Mouse (Mus musculus) forebrain, embryonic 15.5 days (tissue): ENCODE measurements around the gene Stk16. TPM values are rescaled to one million over a fixed set of nuclear protein-coding genes. Genes with fewer than 3 reads are reported as not detected.

Experiments used
- ATAC-seq: fragments of 200-750 bp; cut with Nextera tagmentation; replicated peaks from 2 replicates; pipeline ENCODE4 v1.8.0; 2017; ENCODE audit warnings: mild to moderate bottlenecking, moderate TSS enrichment, moderate library complexity
- H3K27ac ChIP-seq: fragments of 300-500 bp; sonication (generic); replicated peaks from 2 replicates; pipeline ENCODE4 v1.5.1; 2015; ENCODE audit warnings: mild to moderate bottlenecking, inconsistent platforms
- H3K27me3 ChIP-seq: fragments of 300-500 bp; sonication (generic); 2 replicates; pipeline ENCODE4 v1.6.1; 2015; ENCODE audit warnings: inconsistent platforms
- H3K36me3 ChIP-seq: fragments of 300-500 bp; sonication (generic); 2 replicates; pipeline ENCODE4 v1.6.1; 2015; ENCODE audit warnings: mild to moderate bottlenecking, inconsistent platforms
- H3K4me1 ChIP-seq: fragments of 300-500 bp; sonication (generic); 2 replicates; pipeline ENCODE4 v1.6.1; 2015; ENCODE audit warnings: inconsistent platforms
- H3K4me2 ChIP-seq: fragments of 300-500 bp; sonication (generic); replicated peaks from 2 replicates; pipeline ENCODE4 v1.6.1; 2015; ENCODE audit warnings: mild to moderate bottlenecking, inconsistent platforms
- H3K4me3 ChIP-seq: fragments of 300-500 bp; sonication (generic); 2 replicates; pipeline ENCODE4 v1.5.1; 2015; ENCODE audit warnings: mild to moderate bottlenecking, inconsistent platforms
- H3K9ac ChIP-seq: fragments of 300-500 bp; sonication (generic); replicated peaks from 2 replicates; pipeline ENCODE4 v1.6.1; 2015; ENCODE audit warnings: mild to moderate bottlenecking, inconsistent platforms
- H3K9me3 ChIP-seq: fragments of 300-500 bp; sonication (generic); 2 replicates; pipeline ENCODE4 v1.6.1; 2016; ENCODE audit warnings: inconsistent platforms
- WGBS: fragments of 180-500 bp; shearing (Covaris S2); methylation state at CpG from one replicate; pipeline ENCODE4 v1.1.7; 2015; ENCODE audit warnings: mixed read lengths; 5-methylcytosine and 5-hydroxymethylcytosine counted together
- microRNA-seq: library from miRNA; unstranded; fragments of <30 nt; microRNA quantifications from one replicate; pipeline ENCODE4, GENCODE M21; 2016
- polyA plus RNA-seq: library from polyadenylated mRNA; unstranded; fragments of >200 nt; fragmentation: Nextera tagmentation; extraction: Ambion mirVana; gene quantifications from 2 replicates; pipeline ENCODE4 v1.2.1, GENCODE M21; 2015

The Stk16 gene
- polyA plus RNA-seq, 1 experiment from 2014 or later: 145 TPM

DNA sequence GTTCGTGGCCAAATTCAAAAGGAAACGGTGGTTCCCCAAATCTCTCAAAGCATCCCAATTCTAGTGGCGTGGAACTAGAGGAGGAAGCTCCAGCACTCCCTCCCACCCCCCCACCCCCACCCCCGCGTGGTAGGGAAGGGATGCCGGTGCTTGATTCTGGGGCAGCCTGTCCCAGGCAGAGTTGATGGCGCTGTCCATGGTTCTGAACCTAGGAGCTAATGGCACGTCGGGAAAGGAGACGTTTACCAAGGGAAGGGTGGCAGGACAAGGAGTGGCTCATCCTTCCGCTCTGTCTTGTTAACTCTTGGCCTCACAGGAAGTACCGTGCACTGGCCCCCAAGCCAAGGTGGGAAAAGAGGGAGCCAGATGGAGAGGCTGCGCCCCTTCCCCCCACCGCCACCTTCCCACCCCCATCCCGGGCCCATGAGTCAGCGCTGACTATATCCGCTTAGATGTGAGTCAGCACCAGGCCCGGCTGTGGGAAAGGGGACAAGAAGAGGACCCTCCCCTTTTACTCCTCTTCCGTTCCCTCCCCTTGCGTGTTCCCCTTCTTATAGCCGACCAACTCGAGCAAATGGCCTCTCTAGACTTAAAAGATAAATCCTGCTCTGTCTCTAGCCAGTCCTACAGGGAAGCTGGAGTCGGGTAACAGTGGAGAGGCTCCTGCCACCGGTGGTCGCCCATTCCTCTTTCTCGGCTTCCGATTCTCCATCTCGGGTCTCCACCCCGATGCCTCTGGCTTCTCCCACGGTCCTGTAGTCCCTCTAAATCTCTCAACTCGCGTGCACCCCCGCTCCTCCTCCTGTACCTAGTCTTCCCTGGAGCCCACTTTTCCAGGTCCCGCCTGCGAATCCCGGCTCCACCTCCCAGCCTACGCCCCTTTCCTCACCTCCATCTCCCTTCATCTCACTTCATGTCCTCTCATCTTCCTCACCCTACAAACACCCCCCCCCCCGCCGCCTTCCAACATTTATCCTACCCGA is 52.6 kb downstream of the Stk16 start:
- no peak overlapping the region for H3K27ac ChIP-seq
- peaks cover 44% of the 10 kb centered on the region for H3K27me3 ChIP-seq
- 2% methylated on average over 40 of the region's 40 CpGs for WGBS

DNA sequence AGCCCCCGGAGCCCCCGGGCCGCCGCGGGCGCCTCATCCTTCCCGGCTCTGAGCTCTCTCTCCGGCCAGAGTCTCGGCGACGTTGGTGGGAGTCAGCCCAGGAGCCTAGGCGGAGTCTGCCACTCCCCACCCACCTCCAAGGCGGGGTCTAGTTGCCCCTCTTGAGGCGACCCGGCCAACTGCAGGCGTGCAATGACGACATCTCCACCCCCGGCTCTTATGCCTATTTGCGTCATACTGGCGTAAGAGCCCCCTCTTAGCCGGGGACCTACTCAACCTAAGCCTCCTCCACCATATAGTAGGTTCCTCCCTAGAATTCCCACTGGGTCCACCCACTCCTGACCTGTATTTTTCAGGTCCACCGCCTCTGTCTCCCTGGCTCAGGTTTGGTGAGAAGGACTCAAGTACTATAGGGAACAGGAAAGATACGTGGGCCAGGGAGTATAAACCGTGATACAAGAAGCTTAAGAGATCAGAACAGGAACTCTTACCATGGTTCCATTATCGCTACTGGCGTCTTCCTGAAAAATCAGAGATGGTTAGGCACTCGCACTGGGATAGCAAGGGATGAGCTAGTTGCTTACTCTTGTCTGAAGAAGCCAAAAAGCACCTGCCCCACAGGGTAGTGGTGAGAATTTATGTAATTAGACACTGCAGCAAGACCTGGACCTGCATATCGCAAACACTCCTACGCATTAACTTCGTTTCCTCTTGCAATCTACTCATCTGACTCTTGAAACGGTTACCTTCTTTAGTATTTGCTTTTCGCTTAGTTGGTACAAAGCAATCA is 53.6 kb downstream of the Stk16 start, which contains the start of gene Ptprn:
TSS of gene Ptprn (minus strand) at position 412 of the 790 bp plus-strand sequence.
- Histone ChIP-seq H3K4me2 (peak within 1 kb of the TSS; percentile 72), H3K9me3 (no peaks in the 10 kb centered on the region), H3K4me1 (peaks cover 10% of the 10 kb centered on the region), H3K36me3 (no peaks in the 10 kb centered on the region), H3K9ac (peak within 1 kb of the TSS; percentile 43), H3K4me3 (peak within 1 kb of the TSS; percentile 50), H3K27me3 (peaks cover 42% of the 10 kb centered on the region), H3K27ac (no peak within 1 kb of the TSS)
- WGBS: 13% methylated on average over 28 of the region's 32 CpGs
- ATAC-seq: peak; percentile 63

More for the DNA sequence above, 52.6 kb downstream of the Stk16 start:
- peak overlapping the region; percentile 50 for H3K4me3 ChIP-seq
- peak overlapping the region; percentile 43 for H3K9ac ChIP-seq
- peak overlapping the region; percentile 72 for H3K4me2 ChIP-seq
- ATAC-seq: peak; percentile 54
- peaks cover 10% of the 10 kb centered on the region for H3K4me1 ChIP-seq
- no peaks in the 10 kb centered on the region for H3K36me3 ChIP-seq
- H3K9me3 ChIP-seq: no peaks in the 10 kb centered on the region

Small RNAs within 50 kb of the gene (microRNA-seq; reads per million reads assigned to microRNA genes)
- not detected for gene Gm27943

Other genes with a start within 250 kb of the Stk16 start
- gene Nhej1, start 85.6 kb upstream of the Stk16 start, polyA plus RNA-seq: 7.0 and 7.7 TPM in 2 replicates
- not detected in 2 replicates for gene Slc23a3, start 76.9 kb upstream of the Stk16 start, polyA plus RNA-seq
- 55.5 and 57.9 TPM in 2 replicates for gene Cnppd1, start 68.1 kb upstream of the Stk16 start, polyA plus RNA-seq
- 91.2 and 103 TPM in 2 replicates for gene Retreg2, start 68.1 kb upstream of the Stk16 start, polyA plus RNA-seq
- 40.4 and 42.9 TPM in 2 replicates for gene Zfand2b, start 42.2 kb upstream of the Stk16 start, polyA plus RNA-seq
- gene Abcb6, start 30.4 kb upstream of the Stk16 start, polyA plus RNA-seq: 42.9 and 45.1 TPM in 2 replicates
- 26.3 and 28.6 TPM in 2 replicates for gene Ankzf1, start 18.7 kb upstream of the Stk16 start, polyA plus RNA-seq
- 40.0 and 40.4 TPM in 2 replicates for gene Atg9a, start 18.6 kb upstream of the Stk16 start, polyA plus RNA-seq
- 19.6 and 20.0 TPM in 2 replicates for gene Glb1l, start within 50 bp of the Stk16 start, polyA plus RNA-seq
- gene Tuba4a, start 9.0 kb downstream of the Stk16 start, polyA plus RNA-seq: 14.9 and 19.5 TPM in 2 replicates
- not detected in 2 replicates for gene A630095N17Rik, start 21.3 kb downstream of the Stk16 start, polyA plus RNA-seq
- 53.0 and 54.0 TPM in 2 replicates for gene Dnajb2, start 25.6 kb downstream of the Stk16 start, polyA plus RNA-seq
- 6.9 and 8.7 TPM in 2 replicates for gene Ptprn, start 53.7 kb downstream of the Stk16 start, polyA plus RNA-seq
- 38.6 and 51.0 TPM in 2 replicates for gene Resp18, start 67.6 kb downstream of the Stk16 start, polyA plus RNA-seq
- gene Dnpep, start 107.2 kb downstream of the Stk16 start, polyA plus RNA-seq: 162 and 163 TPM in 2 replicates
- 1.0 and 1.2 TPM in 2 replicates for gene Des, start 149.5 kb downstream of the Stk16 start, polyA plus RNA-seq
- gene Speg, start 164.5 kb downstream of the Stk16 start, polyA plus RNA-seq: 9.9 and 11.4 TPM in 2 replicates
- gene Gmppa, start 225.1 kb downstream of the Stk16 start, polyA plus RNA-seq: 62.3 and 77.8 TPM in 2 replicates
- 2.8 and 4.1 TPM in 2 replicates for gene Asic4, start 239.6 kb downstream of the Stk16 start, polyA plus RNA-seq